Mouse (Mus musculus) forebrain, embryonic 12.5 days (tissue): ENCODE results near the gene Mgst2. TPM values are rescaled to one million over a fixed set of nuclear protein-coding genes. Genes with fewer than 3 reads are reported as not detected.

Source experiments
- ATAC-seq: fragments of 200-750 bp; cut with Nextera tagmentation; 2 replicates; pipeline ENCODE4 v1.8.0; 2017; ENCODE audit warnings: moderate TSS enrichment; ENCODE audit not compliant: low FRiP score
- H3K27ac ChIP-seq: fragments of 300-500 bp; sonication (generic); 2 replicates; pipeline ENCODE4 v1.5.1; 2016; ENCODE audit warnings: mild to moderate bottlenecking
- H3K27me3 ChIP-seq: fragments of 300-500 bp; sonication (generic); 2 replicates; pipeline ENCODE4 v1.6.1; 2016; ENCODE audit warnings: mild to moderate bottlenecking
- H3K36me3 ChIP-seq: fragments of 300-500 bp; sonication (generic); replicated peaks from 2 replicates; pipeline ENCODE4 v1.6.1; 2016; ENCODE audit warnings: mild to moderate bottlenecking
- H3K4me1 ChIP-seq: fragments of 300-500 bp; sonication (generic); 2 replicates; pipeline ENCODE4 v1.6.1; 2016
- H3K4me2 ChIP-seq: fragments of 300-500 bp; sonication (generic); 2 replicates; pipeline ENCODE4 v1.6.1; 2016; ENCODE audit warnings: mild to moderate bottlenecking, moderate library complexity
- H3K4me3 ChIP-seq: fragments of 300-500 bp; sonication (generic); replicated peaks from 2 replicates; pipeline ENCODE4 v1.5.1; 2016; ENCODE audit warnings: mild to moderate bottlenecking
- H3K9ac ChIP-seq: fragments of 300-500 bp; sonication (generic); 2 replicates; pipeline ENCODE4 v1.6.1; 2016; ENCODE audit warnings: mild to moderate bottlenecking
- H3K9me3 ChIP-seq: fragments of 300-500 bp; sonication (generic); 2 replicates; pipeline ENCODE4 v1.6.1; 2016
- WGBS: fragments of 180-500 bp; shearing (Covaris S2); methylation state at CpG from one replicate; pipeline ENCODE4 v1.1.7; 2016; 5-methylcytosine and 5-hydroxymethylcytosine counted together
- polyA plus RNA-seq: library from polyadenylated mRNA; unstranded; fragments of >200 nt; fragmentation: Nextera tagmentation; extraction: Ambion mirVana; gene quantifications from 2 replicates; pipeline ENCODE4 v1.2.1, GENCODE M21; 2016

Gene Mgst2
- polyA plus RNA-seq, 1 experiment from 2014 or later = not detected

GRCm38 (mm10) chr3:51638260-51638659, 21.9 kb upstream of the Mgst2 start:
- no peak overlapping the region for H3K27ac ChIP-seq
- no peaks in the 10 kb centered on the region for H3K4me1 ChIP-seq
- no peaks in the 10 kb centered on the region for H3K27me3 ChIP-seq
- 97% methylated on average over 6 of the region's 6 CpGs for WGBS
- no peaks in the 10 kb centered on the region for H3K9me3 ChIP-seq
- H3K4me3 ChIP-seq = no peak overlapping the region
- H3K4me2 ChIP-seq = no peak overlapping the region
- H3K36me3 ChIP-seq = no peaks in the 10 kb centered on the region
- no peak for ATAC-seq
- H3K9ac ChIP-seq = no peak overlapping the region

- no peak for ATAC-seq
- Histone ChIP-seq H3K4me3 (no peak overlapping the region), H3K9me3 (no peaks in the 10 kb centered on the region), H3K4me1 (peaks cover 6% of the 10 kb centered on the region; the same call in 1 of the 2 replicates), H3K4me2 (no peak overlapping the region), H3K27ac (no peak overlapping the region), H3K9ac (no peak overlapping the region), H3K27me3 (no peaks in the 10 kb centered on the region; the same call in 1 of the 2 replicates), H3K36me3 (no peaks in the 10 kb centered on the region)
- 90% methylated on average over 6 of the region's 6 CpGs for whole genome bisulfite sequencing
These were observed 14.7 kb upstream of the Mgst2 start for GRCm38 (mm10) chr3:51645484-51645883.

- no peak overlapping the region for H3K4me2 ChIP-seq
- H3K27me3 ChIP-seq = no peaks in the 10 kb centered on the region; the same call in 1 of the 2 replicates
- no peaks in the 10 kb centered on the region for H3K9me3 ChIP-seq
- ATAC-seq = no peak
- WGBS = 85% methylated on average over 10 of the region's 10 CpGs
- peaks cover 6% of the 10 kb centered on the region; the same call in 1 of the 2 replicates for H3K4me1 ChIP-seq
- no peak overlapping the region for H3K4me3 ChIP-seq
- H3K9ac ChIP-seq = no peak overlapping the region
- H3K27ac ChIP-seq = no peak overlapping the region
- H3K36me3 ChIP-seq = no peaks in the 10 kb centered on the region
These were observed 13.9 kb upstream of the Mgst2 start for GRCm38 (mm10) chr3:51646301-51646700.

GRCm38 (mm10) chr3:51647356-51647755, 12.8 kb upstream of the Mgst2 start:
- no peak overlapping the region for H3K4me2 ChIP-seq
- no peaks in the 10 kb centered on the region; the same call in 1 of the 2 replicates for H3K27me3 ChIP-seq
- no peak for ATAC-seq
- WGBS = 86% methylated on average over 4 of the region's 4 CpGs
- no peak overlapping the region for H3K27ac ChIP-seq
- peaks cover 9% of the 10 kb centered on the region; the same call in 1 of the 2 replicates for H3K4me1 ChIP-seq
- H3K9ac ChIP-seq = no peak overlapping the region
- H3K4me3 ChIP-seq = no peak overlapping the region
- H3K9me3 ChIP-seq = no peaks in the 10 kb centered on the region
- no peaks in the 10 kb centered on the region for H3K36me3 ChIP-seq

GRCm38 (mm10) chr3:51648037-51648664, 12.0 kb upstream of the Mgst2 start:
- Histone ChIP-seq H3K27ac (no peak overlapping the region), H3K27me3 (no peaks in the 10 kb centered on the region; the same call in 1 of the 2 replicates), H3K36me3 (no peaks in the 10 kb centered on the region), H3K9me3 (no peaks in the 10 kb centered on the region), H3K4me3 (no peak overlapping the region), H3K9ac (no peak overlapping the region), H3K4me2 (peak overlapping the region; percentile 11; the same call in 1 of the 2 replicates), H3K4me1 (peaks cover 17% of the 10 kb centered on the region)
- 36% methylated on average over 15 of the region's 15 CpGs for WGBS
- ATAC-seq = peak; percentile 34; the same call in 1 of the 2 replicates

- Histone ChIP-seq H3K4me1 (peaks cover 17% of the 10 kb centered on the region), H3K4me2 (no peak overlapping the region), H3K9ac (no peak overlapping the region), H3K27ac (no peak overlapping the region), H3K4me3 (no peak overlapping the region), H3K9me3 (no peaks in the 10 kb centered on the region), H3K27me3 (no peaks in the 10 kb centered on the region; the same call in 1 of the 2 replicates), H3K36me3 (no peaks in the 10 kb centered on the region)
- WGBS = 86% methylated on average over 8 of the region's 8 CpGs
- ATAC-seq = no peak
These were observed 10.7 kb upstream of the Mgst2 start for GRCm38 (mm10) chr3:51649426-51649825.

GRCm38 (mm10) chr3:51649986-51650385, 10.2 kb upstream of the Mgst2 start:
- H3K36me3 ChIP-seq = no peaks in the 10 kb centered on the region
- no peak overlapping the region for H3K27ac ChIP-seq
- no peak overlapping the region for H3K4me2 ChIP-seq
- WGBS = 88% methylated on average over 8 of the region's 8 CpGs
- H3K9ac ChIP-seq = no peak overlapping the region
- H3K4me1 ChIP-seq = peaks cover 17% of the 10 kb centered on the region
- H3K9me3 ChIP-seq = no peaks in the 10 kb centered on the region
- no peaks in the 10 kb centered on the region; the same call in 1 of the 2 replicates for H3K27me3 ChIP-seq
- H3K4me3 ChIP-seq = no peak overlapping the region
- no peak for ATAC-seq

- H3K4me1 ChIP-seq = peaks cover 17% of the 10 kb centered on the region
- WGBS = 90% methylated on average over 2 of the region's 2 CpGs
- no peaks in the 10 kb centered on the region for H3K9me3 ChIP-seq
- ATAC-seq = no peak
- H3K4me2 ChIP-seq = no peak overlapping the region
- H3K27ac ChIP-seq = no peak overlapping the region
- H3K4me3 ChIP-seq = no peak overlapping the region
- H3K36me3 ChIP-seq = no peaks in the 10 kb centered on the region
- H3K9ac ChIP-seq = no peak overlapping the region
- H3K27me3 ChIP-seq = no peaks in the 10 kb centered on the region; the same call in 1 of the 2 replicates
These were observed 9.0 kb upstream of the Mgst2 start for GRCm38 (mm10) chr3:51651149-51651548.

GRCm38 (mm10) chr3:51652292-51652691, 7.9 kb upstream of the Mgst2 start:
- Histone ChIP-seq H3K27ac (no peak overlapping the region), H3K9me3 (no peaks in the 10 kb centered on the region), H3K9ac (0 out of 2 replicates have a peak overlapping the region, but pooled peaks have one; percentile 9), H3K4me3 (no peak overlapping the region), H3K27me3 (no peaks in the 10 kb centered on the region; the same call in 1 of the 2 replicates), H3K4me2 (peak overlapping the region; percentile 41), H3K4me1 (peaks cover 17% of the 10 kb centered on the region), H3K36me3 (no peaks in the 10 kb centered on the region)
- ATAC-seq = peak; percentile 74
- 5% methylated on average over 9 of the region's 9 CpGs for WGBS

- 0 out of 2 replicates have a peak overlapping the region, but pooled peaks have one; percentile 9 for H3K9ac ChIP-seq
- H3K27me3 ChIP-seq = no peaks in the 10 kb centered on the region; the same call in 1 of the 2 replicates
- peaks cover 17% of the 10 kb centered on the region for H3K4me1 ChIP-seq
- no peaks in the 10 kb centered on the region for H3K9me3 ChIP-seq
- H3K4me3 ChIP-seq = no peak overlapping the region
- 3% methylated on average over 7 of the region's 9 CpGs for WGBS
- ATAC-seq = 0 out of 2 replicates have a peak, but pooled peaks have one; percentile 34
- H3K27ac ChIP-seq = peak overlapping the region; percentile 21; the same call in 1 of the 2 replicates
- H3K36me3 ChIP-seq = no peaks in the 10 kb centered on the region
- H3K4me2 ChIP-seq = peak overlapping the region; percentile 41
These were observed 7.5 kb upstream of the Mgst2 start for GRCm38 (mm10) chr3:51652701-51653100.

- Histone ChIP-seq H3K4me3 (no peak overlapping the region), H3K9ac (no peak overlapping the region), H3K9me3 (no peaks in the 10 kb centered on the region), H3K36me3 (no peaks in the 10 kb centered on the region), H3K27ac (no peak overlapping the region), H3K4me1 (peaks cover 11% of the 10 kb centered on the region), H3K4me2 (no peak overlapping the region), H3K27me3 (no peaks in the 10 kb centered on the region)
- 87% methylated on average over 6 of the region's 6 CpGs for WGBS
- ATAC-seq = no peak
These were observed 5.7 kb upstream of the Mgst2 start for GRCm38 (mm10) chr3:51654303-51655055.

- H3K4me3 ChIP-seq = no peak overlapping the region
- H3K4me1 ChIP-seq = no peaks in the 10 kb centered on the region; the same call in 1 of the 2 replicates
- ATAC-seq = no peak
- H3K36me3 ChIP-seq = no peaks in the 10 kb centered on the region
- H3K27me3 ChIP-seq = no peaks in the 10 kb centered on the region
- 89% methylated on average over 5 of the region's 5 CpGs for WGBS
- no peaks in the 10 kb centered on the region for H3K9me3 ChIP-seq
- H3K9ac ChIP-seq = no peak overlapping the region
- no peak overlapping the region for H3K27ac ChIP-seq
- no peak overlapping the region for H3K4me2 ChIP-seq
These were observed 745 bp upstream of the Mgst2 start for GRCm38 (mm10) chr3:51659415-51659814.
